Comparison of ENCODE assay signal across 17 mouse cellular contexts in genomic region chr1:40107971-40108749, GRCm38 (mm10). TPM values are rescaled to one million over a fixed set of nuclear protein-coding genes. Genes with fewer than 3 reads are reported as not detected.
"Had no signal": no experiment of that assay in that cellular context is flagged by ENCODE, and none has a peak within 500 bp of the region (broad histone marks: within the 10 kb centered on the region; RNA-seq: fewer than 3 reads in every experiment).

No protein-coding gene starts in this region.

- H3K4me3 ChIP-seq: kidney, embryonic 15.5 days; limb, embryonic 12.5 days; limb, embryonic 15.5 days; liver, embryonic 15.5 days had no signal

- H3K9me3 ChIP-seq: kidney, embryonic 15.5 days; limb, embryonic 12.5 days; limb, embryonic 15.5 days; liver, embryonic 15.5 days had no signal

- H3K27ac ChIP-seq: kidney, embryonic 15.5 days; limb, embryonic 12.5 days; limb, embryonic 15.5 days; liver, embryonic 15.5 days had no signal

- H3K4me2 ChIP-seq: kidney, embryonic 15.5 days; limb, embryonic 12.5 days; limb, embryonic 15.5 days; liver, embryonic 11.5 days; liver, embryonic 15.5 days; midbrain, embryonic 11.5 days had no signal

- H3K36me3 ChIP-seq: kidney, embryonic 15.5 days; limb, embryonic 12.5 days; limb, embryonic 15.5 days; liver, embryonic 15.5 days had no signal

- H3K9ac ChIP-seq: kidney, embryonic 15.5 days; limb, embryonic 12.5 days; limb, embryonic 15.5 days; liver, embryonic 15.5 days had no signal

- DNase-seq: kidney, postnatal 10 days; kidney, postnatal 36 days; left cerebral cortex, postnatal 4 days; lung, adult 2 months; lung, postnatal 14 days; lung, postnatal 4 days; midbrain, embryonic 14.5 days; thymus, adult 2 months; thymus, postnatal 14 days had no signal

- H3K4me1 ChIP-seq: kidney, embryonic 15.5 days; liver, embryonic 15.5 days had no signal

- H3K27me3 ChIP-seq: kidney, embryonic 15.5 days; limb, embryonic 12.5 days; limb, embryonic 15.5 days; liver, embryonic 15.5 days had no signal

RNA-seq across cellular contexts. Expression of gene Il1r2, which starts 34.3 kb away (rescaled TPM):
- total RNA-seq: midbrain, postnatal 0 days had no signal
- polyA plus RNA-seq: neural tube, embryonic 11.5 days had no signal
